Mouse (Mus musculus) hindbrain, embryonic 12.5 days (tissue): ENCODE results near the gene Ezr. TPM values are rescaled to one million over a fixed set of nuclear protein-coding genes. Genes with fewer than 3 reads are reported as not detected.

Source experiments
- ATAC-seq: fragments of 200-750 bp; cut with Nextera tagmentation; 2 replicates; pipeline ENCODE4 v1.8.0; 2017; ENCODE audit warnings: moderate TSS enrichment; ENCODE audit not compliant: low FRiP score
- H3K27ac ChIP-seq: fragments of 300-500 bp; sonication (generic); 2 replicates; pipeline ENCODE4 v1.5.1; 2016; ENCODE audit warnings: mild to moderate bottlenecking
- H3K27me3 ChIP-seq: fragments of 300-500 bp; sonication (generic); 2 replicates; pipeline ENCODE4 v1.6.1; 2016; ENCODE audit warnings: mild to moderate bottlenecking
- H3K36me3 ChIP-seq: fragments of 300-500 bp; sonication (generic); 2 replicates; pipeline ENCODE4 v1.6.1; 2016; ENCODE audit warnings: mild to moderate bottlenecking
- H3K4me1 ChIP-seq: fragments of 300-500 bp; sonication (generic); 2 replicates; pipeline ENCODE4 v1.6.1; 2016
- H3K4me2 ChIP-seq: fragments of 300-500 bp; sonication (generic); replicated peaks from 2 replicates; pipeline ENCODE4 v1.6.1; 2016; ENCODE audit warnings: mild to moderate bottlenecking
- H3K4me3 ChIP-seq: fragments of 300-500 bp; sonication (generic); 2 replicates; pipeline ENCODE4 v1.5.1; 2016; ENCODE audit warnings: mild to moderate bottlenecking
- H3K9ac ChIP-seq: fragments of 300-500 bp; sonication (generic); 2 replicates; pipeline ENCODE4 v1.6.1; 2016; ENCODE audit warnings: mild to moderate bottlenecking, moderate library complexity
- H3K9me3 ChIP-seq: fragments of 300-500 bp; sonication (generic); replicated peaks from 2 replicates; pipeline ENCODE4 v1.6.1; 2016; ENCODE audit warnings: mild to moderate bottlenecking
- WGBS: fragments of 180-500 bp; shearing (Covaris S2); methylation state at CpG from one replicate; pipeline ENCODE4 v1.1.7; 2016; 5-methylcytosine and 5-hydroxymethylcytosine counted together
- polyA plus RNA-seq: library from polyadenylated mRNA; unstranded; fragments of >200 nt; fragmentation: Nextera tagmentation; extraction: Ambion mirVana; gene quantifications from 2 replicates; pipeline ENCODE4 v1.2.1, GENCODE M21; 2016

The Ezr gene
- polyA plus RNA-seq, 1 experiment from 2014 or later = 97.9 TPM

- no peak overlapping the region for H3K4me3 ChIP-seq
- no peaks in the 10 kb centered on the region; the same call in 1 of the 2 replicates for H3K9me3 ChIP-seq
- 89% methylated on average over 13 of the region's 13 CpGs for WGBS
- peaks cover 19% of the 10 kb centered on the region; the same call in 1 of the 2 replicates for H3K36me3 ChIP-seq
- no peaks in the 10 kb centered on the region for H3K27me3 ChIP-seq
- H3K4me1 ChIP-seq = peaks cover 54% of the 10 kb centered on the region
- no peak overlapping the region for H3K4me2 ChIP-seq
- no peak overlapping the region for H3K27ac ChIP-seq
- H3K9ac ChIP-seq = no peak overlapping the region
- ATAC-seq = no peak
Observed at GRCm38 (mm10) chr17:6739266-6739665, 43.3 kb downstream of the Ezr start.

- no peaks in the 10 kb centered on the region for H3K27me3 ChIP-seq
- H3K4me1 ChIP-seq = peaks cover 52% of the 10 kb centered on the region
- peaks cover 19% of the 10 kb centered on the region; the same call in 1 of the 2 replicates for H3K36me3 ChIP-seq
- H3K4me2 ChIP-seq = no peak overlapping the region
- H3K9me3 ChIP-seq = no peaks in the 10 kb centered on the region; the same call in 1 of the 2 replicates
- H3K9ac ChIP-seq = no peak overlapping the region
- H3K27ac ChIP-seq = no peak overlapping the region
- WGBS = 87% methylated on average over 7 of the region's 7 CpGs
- H3K4me3 ChIP-seq = no peak overlapping the region
- ATAC-seq = no peak
Observed at GRCm38 (mm10) chr17:6738836-6739235, 43.7 kb downstream of the Ezr start.

- peaks cover 19% of the 10 kb centered on the region; the same call in 1 of the 2 replicates for H3K36me3 ChIP-seq
- 65% methylated on average over 12 of the region's 12 CpGs for WGBS
- H3K4me1 ChIP-seq = peaks cover 38% of the 10 kb centered on the region
- no peak overlapping the region for H3K4me2 ChIP-seq
- no peaks in the 10 kb centered on the region; the same call in 1 of the 2 replicates for H3K9me3 ChIP-seq
- no peak for ATAC-seq
- H3K9ac ChIP-seq = no peak overlapping the region
- no peak overlapping the region for H3K4me3 ChIP-seq
- H3K27ac ChIP-seq = peak overlapping the region; percentile 9; the same call in 1 of the 2 replicates
- no peaks in the 10 kb centered on the region for H3K27me3 ChIP-seq
Observed at GRCm38 (mm10) chr17:6737273-6737997, 45.1 kb downstream of the Ezr start.

GRCm38 (mm10) chr17:6736306-6737272, 46.0 kb downstream of the Ezr start:
- peaks cover 29% of the 10 kb centered on the region for H3K4me1 ChIP-seq

GRCm38 (mm10) chr17:6734746-6735441, 47.7 kb downstream of the Ezr start:
- 89% methylated on average over 12 of the region's 12 CpGs for WGBS
- ATAC-seq = no peak
- Histone ChIP-seq H3K9ac (no peak overlapping the region), H3K27me3 (no peaks in the 10 kb centered on the region), H3K36me3 (peaks cover 11% of the 10 kb centered on the region; the same call in 1 of the 2 replicates), H3K27ac (no peak overlapping the region), H3K4me3 (no peak overlapping the region), H3K4me2 (no peak overlapping the region), H3K9me3 (no peaks in the 10 kb centered on the region; the same call in 1 of the 2 replicates), H3K4me1 (peaks cover 17% of the 10 kb centered on the region)

More at GRCm38 (mm10) chr17:6736306-6737272, 46.0 kb downstream of the Ezr start:
- no peaks in the 10 kb centered on the region; the same call in 1 of the 2 replicates for H3K9me3 ChIP-seq
- WGBS = 33% methylated on average over 15 of the region's 15 CpGs
- peaks cover 19% of the 10 kb centered on the region; the same call in 1 of the 2 replicates for H3K36me3 ChIP-seq
- ATAC-seq = no peak
- H3K27ac ChIP-seq = no peak overlapping the region
- no peaks in the 10 kb centered on the region for H3K27me3 ChIP-seq
- H3K9ac ChIP-seq = no peak overlapping the region
- no peak overlapping the region for H3K4me3 ChIP-seq
- no peak overlapping the region for H3K4me2 ChIP-seq

GRCm38 (mm10) chr17:6733322-6733875, 49.2 kb downstream of the Ezr start:
- H3K27ac ChIP-seq = no peak overlapping the region
- H3K36me3 ChIP-seq = no peaks in the 10 kb centered on the region
- H3K27me3 ChIP-seq = no peaks in the 10 kb centered on the region
- no peak overlapping the region for H3K4me3 ChIP-seq
- H3K4me1 ChIP-seq = peaks cover 22% of the 10 kb centered on the region
- 92% methylated on average over 10 of the region's 10 CpGs for WGBS
- H3K9me3 ChIP-seq = no peaks in the 10 kb centered on the region
- ATAC-seq = no peak
- no peak overlapping the region for H3K4me2 ChIP-seq
- no peak overlapping the region for H3K9ac ChIP-seq

- no peaks in the 10 kb centered on the region for H3K9me3 ChIP-seq
Observed at GRCm38 (mm10) chr17:6732665-6733064, 49.9 kb downstream of the Ezr start.

GRCm38 (mm10) chr17:6731634-6732033, 51.0 kb downstream of the Ezr start:
- no peak overlapping the region for H3K9ac ChIP-seq
- 76% methylated on average over 12 of the region's 12 CpGs for WGBS
- H3K27me3 ChIP-seq = no peaks in the 10 kb centered on the region
- no peak for ATAC-seq
- no peak overlapping the region for H3K4me2 ChIP-seq
- peaks cover 12% of the 10 kb centered on the region for H3K4me1 ChIP-seq
- H3K36me3 ChIP-seq = no peaks in the 10 kb centered on the region
- no peak overlapping the region for H3K27ac ChIP-seq
- H3K9me3 ChIP-seq = no peaks in the 10 kb centered on the region
- H3K4me3 ChIP-seq = no peak overlapping the region

More at GRCm38 (mm10) chr17:6732665-6733064, 49.9 kb downstream of the Ezr start:
- Histone ChIP-seq H3K27ac (no peak overlapping the region), H3K4me1 (peaks cover 22% of the 10 kb centered on the region), H3K4me2 (no peak overlapping the region), H3K4me3 (no peak overlapping the region), H3K36me3 (no peaks in the 10 kb centered on the region), H3K9ac (no peak overlapping the region), H3K27me3 (no peaks in the 10 kb centered on the region)
- 92% methylated on average over 4 of the region's 4 CpGs for WGBS
- ATAC-seq = no peak

- Histone ChIP-seq H3K4me2 (no peak overlapping the region), H3K36me3 (no peaks in the 10 kb centered on the region), H3K4me1 (peaks cover 7% of the 10 kb centered on the region), H3K9ac (no peak overlapping the region), H3K27me3 (no peaks in the 10 kb centered on the region), H3K4me3 (no peak overlapping the region), H3K27ac (no peak overlapping the region), H3K9me3 (no peaks in the 10 kb centered on the region)
- 82% methylated on average over 8 of the region's 8 CpGs for WGBS
- no peak for ATAC-seq
Observed at GRCm38 (mm10) chr17:6731132-6731531, 51.5 kb downstream of the Ezr start.

GRCm38 (mm10) chr17:6729244-6729742, 53.3 kb downstream of the Ezr start:
- no peaks in the 10 kb centered on the region for H3K36me3 ChIP-seq
- no peak overlapping the region for H3K4me3 ChIP-seq
- no peak overlapping the region for H3K4me2 ChIP-seq
- WGBS = 13% methylated on average over 6 of the region's 6 CpGs
- H3K9ac ChIP-seq = no peak overlapping the region
- no peaks in the 10 kb centered on the region for H3K27me3 ChIP-seq
- H3K9me3 ChIP-seq = no peaks in the 10 kb centered on the region
- H3K4me1 ChIP-seq = peaks cover 6% of the 10 kb centered on the region
- ATAC-seq = peak; percentile 19; the same call in 1 of the 2 replicates
- H3K27ac ChIP-seq = peak overlapping the region; percentile 57; the same call in 1 of the 2 replicates

- Histone ChIP-seq H3K27me3 (no peaks in the 10 kb centered on the region), H3K4me2 (no peak overlapping the region), H3K4me1 (peaks cover 6% of the 10 kb centered on the region), H3K9ac (no peak overlapping the region), H3K36me3 (no peaks in the 10 kb centered on the region), H3K9me3 (no peaks in the 10 kb centered on the region), H3K4me3 (no peak overlapping the region), H3K27ac (no peak overlapping the region)
- no peak for ATAC-seq
- 92% methylated on average over 12 of the region's 12 CpGs for WGBS
Observed at GRCm38 (mm10) chr17:6727996-6728610, 54.5 kb downstream of the Ezr start.
